Mouse (Mus musculus) hindbrain, postnatal 0 days (tissue): Measurements from ENCODE around the gene Sh3bp2. TPM values are rescaled to one million over a fixed set of nuclear protein-coding genes. Genes with fewer than 3 reads are reported as not detected.

Experiments
- ATAC-seq: fragments of 200-750 bp; cut with Nextera tagmentation; 2 replicates; pipeline ENCODE4 v1.8.0; 2017; ENCODE audit warnings: mild to moderate bottlenecking, moderate TSS enrichment, moderate library complexity
- DNase-seq: peaks from one replicate; pipeline ENCODE4 v3.0.0-alpha.2; 2015; ENCODE audit warnings: low spot score
- H3K27ac ChIP-seq: fragments of 300-500 bp; sonication (generic); 2 replicates; pipeline ENCODE4 v1.5.1; 2014; ENCODE audit warnings: mild to moderate bottlenecking
- H3K27me3 ChIP-seq: fragments of 300-500 bp; sonication (generic); 2 replicates; pipeline ENCODE4 v1.6.1; 2014; ENCODE audit warnings: low read length, mixed read lengths; ENCODE audit not compliant: insufficient read depth
- H3K36me3 ChIP-seq: fragments of 300-500 bp; sonication (generic); 2 replicates; pipeline ENCODE4 v1.6.1; 2014; ENCODE audit warnings: low read length, mixed read lengths; ENCODE audit not compliant: insufficient read depth
- H3K4me1 ChIP-seq: fragments of 300-500 bp; sonication (generic); 2 replicates; pipeline ENCODE4 v1.6.1; 2014; ENCODE audit warnings: antibody characterized with exemption, low read length, mixed read lengths; ENCODE audit not compliant: insufficient read depth
- H3K4me2 ChIP-seq: fragments of 300-500 bp; sonication (generic); 2 replicates; pipeline ENCODE4 v1.6.1; 2014; ENCODE audit warnings: low read depth, mild to moderate bottlenecking, low read length, moderate library complexity, mixed read lengths
- H3K4me3 ChIP-seq: fragments of 300-500 bp; sonication (generic); 2 replicates; pipeline ENCODE4 v1.5.1; 2014; ENCODE audit warnings: low read length
- H3K9ac ChIP-seq: fragments of 300-500 bp; sonication (generic); replicated peaks from 2 replicates; pipeline ENCODE4 v1.6.1; 2014; ENCODE audit warnings: mild to moderate bottlenecking, low read length, moderate library complexity, mixed read lengths
- H3K9me3 ChIP-seq: fragments of 300-500 bp; sonication (generic); 2 replicates; pipeline ENCODE4 v1.6.1; 2016; ENCODE audit warnings: low read length, mixed read lengths
- CTCF ChIP-seq: IDR thresholded peaks from 2 replicates; pipeline ENCODE4 v1.5.1; 2016; ENCODE audit warnings: antibody characterized with exemption, control low read depth, low read depth
- WGBS: fragments of 180-500 bp; shearing (Covaris S2); extraction: QIAGEN DNeasy Blood & Tissue Kit; methylation state at CpG from one replicate; pipeline ENCODE4 v1.1.7; 2014; 5-methylcytosine and 5-hydroxymethylcytosine counted together
- polyA plus RNA-seq: library from polyadenylated mRNA; unstranded; fragments of >200 nt; fragmentation: Nextera tagmentation; extraction: Ambion mirVana; gene quantifications from 2 replicates; pipeline ENCODE4 v1.2.1, GENCODE M21; 2015
- total RNA-seq: library from RNA; depleted of rRNA; stranded (reverse); fragments of >200 nt; gene quantifications from 2 replicates; pipeline ENCODE4 v1.2.3, GENCODE M21; 2014

Gene Sh3bp2
- total and polyA plus RNA-seq, 2 experiments from 2014 or later = 14.1 to 29.8 TPM

DNA sequence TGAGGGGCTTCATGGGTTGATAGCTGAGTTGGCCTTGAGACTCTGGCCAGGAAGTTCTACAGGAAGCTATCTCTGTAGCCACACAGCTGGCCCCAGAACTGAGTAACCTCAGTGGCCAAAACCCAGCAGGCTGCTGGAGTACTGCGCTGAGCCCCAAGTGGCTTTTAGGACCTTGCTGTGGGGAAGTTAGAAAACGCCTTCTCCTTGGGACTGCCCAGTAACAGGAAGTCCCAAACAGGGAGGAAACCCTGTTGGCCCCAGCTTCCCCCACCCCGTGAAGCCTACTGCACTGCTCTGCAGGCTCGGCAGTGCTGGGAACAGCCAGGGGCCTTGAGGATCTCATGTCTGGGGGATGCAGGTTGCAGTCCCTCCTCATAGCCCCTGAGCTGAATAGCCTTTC, 17.5 kb downstream of the Sh3bp2 start:
- 70% methylated on average over 4 of the region's 4 CpGs for WGBS
- H3K27me3 ChIP-seq = no peaks in the 10 kb centered on the region
- no peak overlapping the region for H3K9ac ChIP-seq
- no peak for ATAC-seq
- no peak overlapping the region for H3K4me2 ChIP-seq
- no peaks in the 10 kb centered on the region for H3K4me1 ChIP-seq
- no peak for TF ChIP-seq CTCF
- H3K27ac ChIP-seq = no peak overlapping the region
- no peaks in the 10 kb centered on the region for H3K9me3 ChIP-seq
- no peak for DNase-seq
- H3K4me3 ChIP-seq = no peak overlapping the region
- no peaks in the 10 kb centered on the region for H3K36me3 ChIP-seq

DNA sequence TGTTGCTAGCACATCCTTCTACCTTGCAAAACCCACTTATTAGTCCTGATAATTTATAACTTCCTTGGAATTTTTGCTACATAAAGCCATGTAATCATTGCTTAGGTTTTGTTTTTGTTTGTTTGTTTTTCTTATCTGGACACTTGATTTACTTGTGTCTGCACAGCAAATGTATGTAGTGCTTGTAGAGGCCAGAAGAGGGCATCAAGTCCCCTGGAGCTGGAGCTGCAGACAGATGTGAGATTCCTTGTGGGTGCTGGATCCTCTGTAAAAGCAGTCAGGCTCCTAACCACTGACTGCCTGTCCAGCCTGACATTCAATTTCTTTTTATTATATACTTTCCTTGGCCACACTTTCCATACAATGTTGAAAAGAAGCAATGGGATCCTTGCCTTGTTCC, 21.8 kb downstream of the Sh3bp2 start:
- H3K4me3 ChIP-seq = no peak overlapping the region
- peaks cover 10% of the 10 kb centered on the region for H3K4me1 ChIP-seq
- no peak overlapping the region for H3K4me2 ChIP-seq
- no peaks in the 10 kb centered on the region for H3K9me3 ChIP-seq
- no peaks in the 10 kb centered on the region for H3K27me3 ChIP-seq
- H3K27ac ChIP-seq = no peak overlapping the region
- DNase-seq = peak; percentile 59
- H3K36me3 ChIP-seq = peaks cover 10% of the 10 kb centered on the region; the same call in 1 of the 2 replicates
- no peak overlapping the region for H3K9ac ChIP-seq
- no peak for ATAC-seq
- TF ChIP-seq CTCF = peak; percentile 67

DNA sequence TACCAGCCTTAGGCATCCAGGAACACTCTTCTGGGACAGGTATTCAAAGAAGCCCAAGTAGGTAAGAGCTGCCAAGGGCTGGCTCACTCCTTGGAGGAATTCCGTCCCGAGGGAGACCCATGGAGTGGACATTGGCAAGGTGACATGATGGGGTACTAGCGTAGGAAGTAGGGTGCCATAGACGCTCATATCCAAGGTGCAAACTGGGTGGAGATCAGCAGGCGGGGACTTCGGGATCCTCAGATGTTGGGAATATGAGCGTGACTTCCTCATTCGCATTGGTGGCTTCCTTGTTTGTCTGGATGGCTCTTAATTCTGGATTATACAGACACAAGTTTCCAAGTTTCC, 23.5 kb downstream of the Sh3bp2 start:
- ATAC-seq = 0 out of 2 replicates have a peak, but pooled peaks have one; percentile 18
- peaks cover 21% of the 10 kb centered on the region for H3K36me3 ChIP-seq
- no peak for TF ChIP-seq CTCF
- H3K27me3 ChIP-seq = no peaks in the 10 kb centered on the region
- peak overlapping the region; percentile 73 for H3K4me2 ChIP-seq
- no peak for DNase-seq
- H3K9ac ChIP-seq = peak overlapping the region; percentile 97; the same call in 1 of the 2 replicates
- no peaks in the 10 kb centered on the region for H3K9me3 ChIP-seq
- H3K27ac ChIP-seq = no peak overlapping the region
- H3K4me3 ChIP-seq = peak overlapping the region; percentile 87
- 25% methylated on average over 8 of the region's 8 CpGs for WGBS
- H3K4me1 ChIP-seq = peaks cover 10% of the 10 kb centered on the region

DNA sequence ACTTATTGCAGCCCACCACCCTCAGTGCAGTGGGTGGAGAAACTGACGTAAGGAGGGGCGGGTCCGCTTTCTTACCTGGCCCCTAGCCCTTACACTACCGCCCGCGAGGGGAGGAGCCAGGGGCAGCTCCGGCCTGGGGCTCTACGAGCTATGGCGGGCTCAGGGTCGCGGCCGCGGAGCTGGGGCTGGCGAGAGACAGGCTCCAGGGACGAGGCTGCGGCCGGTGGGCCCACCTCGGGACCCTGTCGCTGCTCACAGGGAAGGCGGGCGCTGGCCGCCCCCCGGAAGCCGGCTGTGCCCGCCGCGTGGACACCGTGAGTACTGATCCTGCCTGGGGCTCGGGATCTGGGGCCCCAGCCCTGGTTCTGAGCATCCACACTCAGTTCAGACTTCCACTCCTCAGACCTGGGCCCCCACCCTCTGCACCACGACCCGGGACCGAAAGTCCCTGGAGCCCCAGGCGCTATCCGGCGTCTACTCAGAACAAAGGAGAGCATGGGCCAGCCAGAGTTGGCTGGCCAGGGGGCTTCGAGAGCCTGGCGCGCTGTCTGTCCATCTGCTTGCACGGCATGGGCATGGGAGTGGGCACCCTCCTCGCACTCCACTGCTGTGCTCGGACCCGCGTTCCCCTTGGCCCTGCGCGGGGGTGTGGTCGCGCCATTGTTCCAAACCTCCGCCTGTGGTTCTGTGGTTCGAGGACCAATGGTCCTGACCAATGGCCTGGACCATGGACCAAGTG, 24.0 kb downstream of the Sh3bp2 start:
- ATAC-seq (peak; percentile 89), DNase-seq (peak; percentile 81)
- Histone ChIP-seq H3K27ac (peak overlapping the region; percentile 83), H3K27me3 (no peaks in the 10 kb centered on the region), H3K4me2 (peak overlapping the region; percentile 73), H3K4me3 (peak overlapping the region; percentile 87), H3K36me3 (peaks cover 21% of the 10 kb centered on the region), H3K4me1 (peaks cover 10% of the 10 kb centered on the region), H3K9ac (peak overlapping the region; percentile 97), H3K9me3 (no peaks in the 10 kb centered on the region)
- TF ChIP-seq CTCF = no peak; the same call in none of the 2 replicates
- under 1% methylated on average over 46 of the region's 49 CpGs for WGBS

DNA sequence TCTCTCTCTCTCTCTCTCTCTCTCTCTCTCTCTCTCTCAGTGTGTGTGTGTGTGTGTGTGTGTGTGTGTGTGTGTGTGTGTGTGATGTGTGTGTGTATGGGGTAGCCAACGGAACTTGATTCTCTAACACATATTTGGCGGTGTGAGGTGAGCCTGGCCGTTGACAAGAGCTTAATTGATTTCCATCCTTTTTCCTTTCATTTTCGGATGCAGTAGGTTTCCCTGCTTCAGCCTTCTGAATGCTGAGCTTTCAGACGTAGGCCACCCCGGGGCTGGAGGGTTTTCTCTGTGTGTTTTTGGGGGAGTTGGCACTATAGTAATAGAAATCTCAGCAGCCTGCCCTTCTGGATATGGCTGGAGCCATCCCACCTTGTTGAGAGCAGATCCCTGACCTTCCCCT, 24.6 kb downstream of the Sh3bp2 start:
- Histone ChIP-seq H3K4me1 (peaks cover 10% of the 10 kb centered on the region), H3K9me3 (no peaks in the 10 kb centered on the region), H3K36me3 (peaks cover 27% of the 10 kb centered on the region), H3K27ac (peak overlapping the region; percentile 83; the same call in 1 of the 2 replicates), H3K4me3 (peak overlapping the region; percentile 87), H3K27me3 (no peaks in the 10 kb centered on the region), H3K9ac (peak overlapping the region; percentile 97), H3K4me2 (peak overlapping the region; percentile 73)
- ATAC-seq (no peak; the same call in 1 of the 2 replicates), DNase-seq (peak; percentile 42)
- WGBS = 10% methylated on average over 6 of the region's 6 CpGs
- TF ChIP-seq CTCF = no peak

DNA sequence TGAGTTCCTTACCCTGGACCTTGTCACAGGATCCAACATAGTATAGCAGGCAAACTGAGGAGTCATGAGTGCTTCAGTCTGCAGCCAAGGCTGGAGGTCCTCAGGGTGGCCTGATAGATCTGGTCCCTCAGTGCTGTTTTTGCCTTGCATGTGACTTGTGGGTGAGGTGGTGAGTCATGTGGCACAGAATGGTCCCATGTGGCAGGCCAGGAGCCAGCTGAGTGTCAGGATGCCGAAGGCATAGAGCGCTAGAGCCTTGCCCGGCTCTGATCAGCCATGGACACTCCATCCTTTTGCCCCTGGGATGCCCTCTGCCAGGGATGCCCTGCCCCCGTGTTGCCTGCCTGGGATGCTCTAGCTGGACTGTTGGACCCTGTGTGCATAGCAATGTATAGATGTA, 26.2 kb downstream of the Sh3bp2 start:
- 82% methylated on average over 4 of the region's 4 CpGs for WGBS
- H3K9ac ChIP-seq = 0 out of 2 replicates have a peak overlapping the region, but pooled peaks have one; percentile 13
- peaks cover 10% of the 10 kb centered on the region for H3K4me1 ChIP-seq
- no peak overlapping the region for H3K4me3 ChIP-seq
- H3K4me2 ChIP-seq = no peak overlapping the region
- no peak for TF ChIP-seq CTCF
- no peaks in the 10 kb centered on the region for H3K9me3 ChIP-seq
- no peak for DNase-seq
- peaks cover 40% of the 10 kb centered on the region for H3K36me3 ChIP-seq
- ATAC-seq = no peak
- H3K27me3 ChIP-seq = no peaks in the 10 kb centered on the region
- no peak overlapping the region for H3K27ac ChIP-seq

DNA sequence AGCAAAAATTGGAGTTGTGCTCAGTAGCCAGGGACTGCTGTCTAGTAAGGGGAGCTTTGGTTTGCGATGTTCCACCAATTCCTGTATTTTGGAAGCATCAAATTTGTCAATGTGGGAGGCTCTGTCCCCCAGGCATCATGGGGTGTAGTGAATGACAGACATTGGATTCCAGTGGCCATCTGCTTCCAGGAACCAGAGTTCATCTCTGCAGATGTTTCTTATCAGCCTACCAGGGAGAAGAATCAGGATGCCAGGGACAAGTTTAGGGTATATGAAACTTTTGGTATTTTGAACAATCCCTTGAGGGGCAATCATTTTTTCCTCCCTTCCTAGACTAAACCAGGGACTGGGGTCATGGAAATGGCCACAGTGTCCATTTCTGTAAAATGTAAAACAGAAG, 38.2 kb downstream of the Sh3bp2 start:
- Histone ChIP-seq H3K4me1 (no peaks in the 10 kb centered on the region), H3K4me3 (no peak overlapping the region), H3K36me3 (peaks cover 42% of the 10 kb centered on the region), H3K9me3 (no peaks in the 10 kb centered on the region), H3K27ac (no peak overlapping the region), H3K9ac (no peak overlapping the region), H3K27me3 (no peaks in the 10 kb centered on the region), H3K4me2 (no peak overlapping the region)
- ATAC-seq (no peak), DNase-seq (no peak)
- WGBS = 85% methylated on average over 1 of the region's 1 CpGs
- TF ChIP-seq CTCF = no peak
